Mouse (Mus musculus) cerebellum, adult 9-10 months (tissue): Measurements from ENCODE around the gene Rbbp5.
"Not testable (repeated sequence)": the region's sequence is repeated elsewhere in the genome, so short reads cannot be mapped to it uniquely, and the experiment has no call there.

Experiments
- DNase-seq: peaks from one replicate; pipeline ENCODE4 v3.0.0; 2022

The Rbbp5 gene

GRCm38 (mm10) chr1:132476928-132477691 is at the start of gene Rbbp5:
TSS of gene Rbbp5 (plus strand) at chr1:132477365.
- DNase-seq: peak; percentile 93

GRCm38 (mm10) chr1:132430818-132431217 is 46.3 kb upstream of the Rbbp5 start:
- no peak for DNase-seq

- DNase-seq: peak; percentile 60
Observed at GRCm38 (mm10) chr1:132431716-132432115, 45.4 kb upstream of the Rbbp5 start.

- DNase-seq: no peak
Observed at GRCm38 (mm10) chr1:132433349-132433748, 43.8 kb upstream of the Rbbp5 start.

DNA sequence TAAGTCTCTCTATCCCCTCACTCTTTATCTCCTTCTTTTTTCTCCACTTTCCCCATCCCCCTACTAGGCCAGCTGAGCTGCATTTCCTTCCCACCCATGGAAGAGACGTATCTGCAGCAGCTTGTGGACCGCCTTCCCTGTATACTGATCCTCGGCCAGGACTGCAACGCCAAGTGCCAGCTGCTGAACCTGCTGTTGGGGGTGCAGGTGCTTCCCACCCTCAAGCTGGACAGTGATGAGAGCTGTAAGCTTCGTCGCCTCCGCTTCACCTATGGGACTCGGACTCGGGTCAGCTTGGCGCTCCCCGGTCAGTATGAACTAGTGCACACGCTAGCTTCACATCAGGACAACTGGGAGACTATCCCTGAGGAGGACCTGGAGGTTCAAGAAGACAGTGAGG is 43.1 kb upstream of the Rbbp5 start:
- DNase-seq: no peak

DNA sequence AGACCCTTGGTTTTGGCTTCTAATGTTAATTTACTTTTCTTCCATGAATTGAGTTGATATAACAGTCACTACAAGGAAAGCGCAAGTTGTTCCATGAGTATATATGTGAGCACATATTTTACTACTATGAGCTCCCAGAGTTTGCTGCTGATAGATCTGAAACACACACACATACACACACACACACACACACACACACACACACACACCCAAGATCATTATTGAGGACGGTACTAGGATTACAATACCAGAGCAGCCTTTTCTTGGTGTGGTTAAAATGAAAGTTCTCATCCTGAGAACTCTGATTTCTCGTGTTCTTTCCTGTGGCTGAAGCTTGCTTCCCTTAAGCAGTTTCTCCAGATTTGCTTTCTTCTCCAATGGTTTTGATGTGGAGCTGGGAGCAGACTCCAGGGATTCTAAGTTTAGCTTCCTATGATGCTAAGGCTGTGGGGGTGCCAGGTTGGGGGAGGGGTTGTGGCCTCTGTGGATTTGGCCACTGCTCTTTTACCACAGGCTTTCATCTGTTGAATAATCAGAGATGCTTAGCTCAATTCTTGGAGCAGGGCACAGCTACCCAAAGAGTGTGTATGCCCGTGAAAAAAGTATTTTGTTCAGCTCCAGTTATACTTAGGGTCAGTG is 40.7 kb upstream of the Rbbp5 start:
- DNase-seq: no peak

- no peak for DNase-seq
Observed at GRCm38 (mm10) chr1:132436960-132437359, 40.2 kb upstream of the Rbbp5 start.

GRCm38 (mm10) chr1:132437389-132437788 is 39.8 kb upstream of the Rbbp5 start:
- no peak for DNase-seq

GRCm38 (mm10) chr1:132440896-132441435 is 36.2 kb upstream of the Rbbp5 start:
- DNase-seq: no peak

DNA sequence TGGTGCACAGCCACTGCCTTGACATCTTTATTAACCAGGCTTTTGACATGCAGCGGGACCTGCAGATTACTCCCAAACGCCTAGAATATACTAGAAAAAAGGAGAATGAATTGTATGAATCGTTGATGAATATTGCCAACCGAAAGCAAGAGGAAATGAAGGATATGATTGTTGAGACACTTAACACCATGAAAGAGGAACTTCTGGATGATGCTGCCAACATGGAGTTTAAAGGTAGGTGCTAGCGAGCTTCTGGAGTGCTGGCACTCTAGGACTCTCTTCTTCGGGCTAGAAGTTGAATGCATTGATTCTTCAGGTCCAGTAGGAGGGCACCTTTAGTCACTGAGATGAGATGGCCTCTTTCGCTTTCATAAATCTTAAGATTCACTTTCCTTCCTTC is 27.4 kb upstream of the Rbbp5 start:
- DNase-seq: no peak

DNA sequence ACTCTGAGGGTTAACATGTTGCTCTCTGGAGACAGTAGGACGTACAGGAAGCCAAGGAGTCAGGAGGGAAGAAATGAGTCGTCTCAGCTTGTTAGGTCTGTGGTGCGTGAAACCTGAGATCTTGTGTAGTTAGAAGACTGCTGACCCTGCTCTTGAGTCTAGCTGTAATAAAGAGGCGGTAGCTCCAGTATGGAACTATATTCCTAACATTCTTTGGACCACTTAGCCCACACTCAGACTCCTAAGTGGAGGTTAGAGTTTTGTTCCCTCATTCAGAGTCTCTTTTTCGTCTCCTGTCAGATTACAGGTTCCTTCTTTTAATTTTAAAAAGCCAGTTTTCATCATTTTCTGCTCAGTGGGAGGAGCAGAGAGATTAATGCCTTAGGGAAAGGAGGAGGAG is 12.5 kb upstream of the Rbbp5 start:
- DNase-seq: no peak

- DNase-seq: no peak
Observed at GRCm38 (mm10) chr1:132468926-132469325, 8.2 kb upstream of the Rbbp5 start.

GRCm38 (mm10) chr1:132469519-132469918 is 7.6 kb upstream of the Rbbp5 start:
- DNase-seq: no peak

DNA sequence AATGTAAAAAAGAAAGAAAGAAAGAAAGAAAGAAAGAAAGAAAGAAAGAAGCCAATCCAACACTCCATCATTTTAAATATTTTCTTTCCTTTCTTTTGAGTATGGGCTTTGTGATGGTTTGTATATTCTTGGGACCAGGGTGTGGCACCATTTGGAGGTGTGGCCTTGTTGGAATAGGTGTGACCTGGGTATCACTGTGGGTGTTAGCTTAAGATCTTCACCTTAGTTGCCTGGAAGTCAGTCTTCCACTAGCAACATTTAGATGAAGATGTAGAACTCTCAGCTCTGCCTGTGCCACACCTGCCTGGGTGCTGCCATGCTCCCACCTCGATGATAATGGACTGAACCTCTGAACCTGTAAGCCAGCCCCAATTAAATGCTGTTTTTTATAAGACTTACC is 7.1 kb upstream of the Rbbp5 start:
- DNase-seq: not testable (repeated sequence)

DNA sequence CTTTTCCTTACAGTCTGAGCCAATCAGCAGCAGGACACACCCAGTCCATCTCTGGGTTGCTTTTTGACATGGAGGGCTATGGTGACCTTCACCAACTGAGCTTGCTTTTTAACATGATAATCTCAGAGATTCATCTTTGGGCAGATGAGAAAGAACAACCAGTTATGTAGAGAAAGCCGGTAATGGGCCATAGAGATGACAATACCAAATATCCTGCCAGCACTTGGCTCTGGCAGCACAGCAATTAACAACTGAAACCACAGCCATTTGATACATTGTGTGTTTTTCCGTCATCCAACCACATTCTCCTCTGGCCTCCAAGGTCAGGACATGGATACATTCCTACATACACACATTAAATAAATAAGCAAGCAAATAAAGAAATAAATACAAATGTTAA is 6.1 kb upstream of the Rbbp5 start:
- DNase-seq: no peak

- DNase-seq: no peak
Observed at GRCm38 (mm10) chr1:132471499-132471898, 5.7 kb upstream of the Rbbp5 start.

- no peak for DNase-seq
Observed at GRCm38 (mm10) chr1:132472537-132472936, 4.6 kb upstream of the Rbbp5 start.

- no peak for DNase-seq
Observed at GRCm38 (mm10) chr1:132474496-132474895, 2.7 kb upstream of the Rbbp5 start.

DNA sequence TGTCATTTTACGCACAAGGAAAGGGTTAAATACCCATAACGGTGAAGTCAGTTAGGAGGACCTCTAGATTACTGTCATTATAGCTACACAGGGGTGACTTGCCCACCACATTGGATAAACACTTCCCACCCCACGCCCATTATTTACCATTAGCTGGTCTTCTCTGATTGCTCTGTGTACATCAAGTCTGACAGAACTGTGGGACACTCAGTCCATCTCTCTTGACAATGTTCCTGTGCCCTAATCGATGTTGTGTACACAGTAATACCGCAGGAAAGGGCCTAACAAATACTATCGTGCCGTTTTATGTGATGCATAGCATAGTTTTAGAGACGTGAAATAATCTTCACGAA is 614 bp upstream of the Rbbp5 start:
- DNase-seq: no peak

DNA sequence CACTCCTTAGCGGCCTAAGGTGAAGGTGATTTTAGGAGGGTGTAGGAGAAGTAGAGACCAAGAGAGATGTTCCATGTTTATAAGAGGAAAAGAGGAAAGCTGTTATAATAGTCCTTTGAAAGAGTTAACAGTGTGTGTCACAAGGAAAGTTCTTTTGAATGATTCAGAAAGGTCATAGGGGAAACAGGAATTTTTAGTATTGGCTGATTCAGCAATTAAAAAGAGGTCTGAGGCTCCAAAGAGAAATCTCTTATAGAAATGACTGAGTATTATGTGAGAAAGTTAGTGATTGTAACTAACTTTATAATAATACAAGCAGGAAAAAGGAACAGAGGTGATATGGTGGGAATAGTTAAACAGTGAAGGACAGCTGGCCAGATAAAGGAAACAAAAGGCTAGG is 2.3 kb downstream of the Rbbp5 start:
- no peak for DNase-seq

DNA sequence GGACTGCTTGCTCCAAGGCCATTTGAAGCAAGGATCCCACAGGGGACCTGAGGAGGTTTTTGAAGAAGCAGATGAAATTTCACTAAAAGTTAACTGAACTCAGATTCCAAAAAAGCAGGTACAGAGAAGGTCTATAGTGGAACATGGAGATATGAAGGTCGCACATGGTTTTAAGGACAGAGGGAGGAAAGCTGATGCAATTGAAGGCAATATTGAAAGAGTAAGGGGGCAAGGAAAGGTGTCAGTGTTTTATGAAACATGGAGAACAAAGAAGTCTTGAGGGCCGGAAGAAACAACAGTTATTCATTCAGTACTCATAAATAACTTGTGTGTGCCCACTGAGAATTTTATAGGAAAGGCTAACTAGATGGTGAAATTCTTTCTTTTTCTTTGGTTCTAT is 4.5 kb downstream of the Rbbp5 start:
- no peak for DNase-seq

GRCm38 (mm10) chr1:132483234-132483633 is 6.1 kb downstream of the Rbbp5 start:
- DNase-seq: no peak

DNA sequence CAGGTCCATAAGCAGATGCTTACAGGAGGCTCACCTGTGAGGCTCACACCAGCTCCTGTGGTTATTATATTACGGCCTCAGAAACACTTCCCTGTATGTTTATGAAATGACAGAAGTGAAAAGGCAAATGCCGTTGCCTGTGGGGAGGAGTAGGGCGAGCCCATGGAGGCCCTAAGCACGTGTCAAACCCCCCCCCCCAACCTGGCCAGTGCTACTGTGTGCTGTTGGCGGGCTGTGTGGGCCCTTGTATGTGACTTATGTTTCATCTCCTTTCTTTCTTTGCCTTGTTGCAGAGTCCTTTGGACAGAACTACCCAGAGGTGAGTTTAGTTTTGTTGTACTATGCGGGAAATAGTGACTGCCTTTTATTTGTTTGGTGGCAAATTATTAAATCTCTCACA is 6.6 kb downstream of the Rbbp5 start:
- no peak for DNase-seq

- peak; percentile 44 for DNase-seq
Observed at GRCm38 (mm10) chr1:132500535-132500934, 23.4 kb downstream of the Rbbp5 start.

DNA sequence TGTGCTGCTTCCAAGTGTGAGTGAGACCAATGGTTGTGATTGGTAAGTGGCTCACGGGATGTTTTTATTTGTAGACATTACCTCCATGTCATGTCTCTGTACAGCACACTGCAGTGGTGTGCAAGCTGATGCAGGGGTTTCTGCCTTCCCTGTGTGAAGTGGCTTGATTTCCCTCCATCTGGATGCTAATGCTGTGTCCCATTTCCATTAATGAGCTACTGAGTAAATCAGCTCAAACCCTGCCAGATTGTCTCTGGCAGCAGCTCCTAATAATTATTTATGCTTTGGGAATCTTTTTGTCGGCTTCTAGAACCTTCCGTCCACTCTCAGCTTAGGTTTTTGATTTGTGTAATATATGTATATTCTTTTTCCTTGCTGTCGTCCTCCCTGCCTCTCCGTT is 28.0 kb downstream of the Rbbp5 start:
- DNase-seq: no peak
